Mouse (Mus musculus) small intestine, adult 2 months (tissue): ENCODE results near the gene Arl15.

Experiments used
- CTCF ChIP-seq: fragments of 200-500 bp; IDR thresholded peaks from 2 replicates; pipeline ENCODE4 v1.5.1; 2012; ENCODE audit warnings: low read depth, mild to moderate bottlenecking, control low read depth, inconsistent platforms, low read length, moderate library complexity, mixed read lengths; ENCODE audit not compliant: insufficient replicate concordance, insufficient read length; ENCODE audit errors: extremely low read depth
- POLR2A ChIP-seq: fragments of 200-500 bp; IDR thresholded peaks from 2 replicates; pipeline ENCODE4 v1.6.1; 2012; ENCODE audit warnings: low read depth, mild to moderate bottlenecking, control low read depth, inconsistent platforms, low read length, moderate library complexity

GRCm38 (mm10) chr13:114145249-114145648 is 350.9 kb downstream of the Arl15 start:
- TF ChIP-seq POLR2A (no peak), CTCF (no peak)
